Mouse (Mus musculus) forebrain, embryonic 15.5 days (tissue): ENCODE data around the gene Ppp1r12b. TPM values are rescaled to one million over a fixed set of nuclear protein-coding genes. Genes with fewer than 3 reads are reported as not detected.

Source experiments
- ATAC-seq: fragments of 200-750 bp; cut with Nextera tagmentation; replicated peaks from 2 replicates; pipeline ENCODE4 v1.8.0; 2017; ENCODE audit warnings: mild to moderate bottlenecking, moderate TSS enrichment, moderate library complexity
- H3K27ac ChIP-seq: fragments of 300-500 bp; sonication (generic); replicated peaks from 2 replicates; pipeline ENCODE4 v1.5.1; 2015; ENCODE audit warnings: mild to moderate bottlenecking, inconsistent platforms
- H3K27me3 ChIP-seq: fragments of 300-500 bp; sonication (generic); 2 replicates; pipeline ENCODE4 v1.6.1; 2015; ENCODE audit warnings: inconsistent platforms
- H3K36me3 ChIP-seq: fragments of 300-500 bp; sonication (generic); 2 replicates; pipeline ENCODE4 v1.6.1; 2015; ENCODE audit warnings: mild to moderate bottlenecking, inconsistent platforms
- H3K4me1 ChIP-seq: fragments of 300-500 bp; sonication (generic); 2 replicates; pipeline ENCODE4 v1.6.1; 2015; ENCODE audit warnings: inconsistent platforms
- H3K4me2 ChIP-seq: fragments of 300-500 bp; sonication (generic); replicated peaks from 2 replicates; pipeline ENCODE4 v1.6.1; 2015; ENCODE audit warnings: mild to moderate bottlenecking, inconsistent platforms
- H3K4me3 ChIP-seq: fragments of 300-500 bp; sonication (generic); 2 replicates; pipeline ENCODE4 v1.5.1; 2015; ENCODE audit warnings: mild to moderate bottlenecking, inconsistent platforms
- H3K9ac ChIP-seq: fragments of 300-500 bp; sonication (generic); replicated peaks from 2 replicates; pipeline ENCODE4 v1.6.1; 2015; ENCODE audit warnings: mild to moderate bottlenecking, inconsistent platforms
- H3K9me3 ChIP-seq: fragments of 300-500 bp; sonication (generic); 2 replicates; pipeline ENCODE4 v1.6.1; 2016; ENCODE audit warnings: inconsistent platforms
- WGBS: fragments of 180-500 bp; shearing (Covaris S2); methylation state at CpG from one replicate; pipeline ENCODE4 v1.1.7; 2015; ENCODE audit warnings: mixed read lengths; 5-methylcytosine and 5-hydroxymethylcytosine counted together
- polyA plus RNA-seq: library from polyadenylated mRNA; unstranded; fragments of >200 nt; fragmentation: Nextera tagmentation; extraction: Ambion mirVana; gene quantifications from 2 replicates; pipeline ENCODE4 v1.2.1, GENCODE M21; 2015

Ppp1r12b gene
- polyA plus RNA-seq, 1 experiment from 2014 or later = 16.4 TPM

GRCm38 (mm10) chr1:134753751-134754630 is 201.8 kb downstream of the Ppp1r12b start:
- 80% methylated on average over 13 of the region's 13 CpGs for WGBS
- Histone ChIP-seq H3K27me3 (no peaks in the 10 kb centered on the region), H3K36me3 (no peaks in the 10 kb centered on the region), H3K9me3 (no peaks in the 10 kb centered on the region), H3K4me3 (no peak overlapping the region), H3K4me1 (peaks cover 4% of the 10 kb centered on the region; the same call in 1 of the 2 replicates), H3K4me2 (no peak overlapping the region), H3K9ac (no peak overlapping the region), H3K27ac (no peak overlapping the region)
- no peak for ATAC-seq

- Histone ChIP-seq H3K4me2 (no peak overlapping the region), H3K27me3 (no peaks in the 10 kb centered on the region), H3K4me1 (peaks cover 4% of the 10 kb centered on the region; the same call in 1 of the 2 replicates), H3K4me3 (no peak overlapping the region), H3K9me3 (no peaks in the 10 kb centered on the region), H3K27ac (no peak overlapping the region), H3K36me3 (no peaks in the 10 kb centered on the region), H3K9ac (no peak overlapping the region)
- 82% methylated on average over 5 of the region's 5 CpGs for WGBS
- no peak for ATAC-seq
These were observed 203.3 kb downstream of the Ppp1r12b start for GRCm38 (mm10) chr1:134752447-134752846.

GRCm38 (mm10) chr1:134749889-134750288 is 205.9 kb downstream of the Ppp1r12b start:
- Histone ChIP-seq H3K4me3 (no peak overlapping the region), H3K4me2 (no peak overlapping the region), H3K9me3 (no peaks in the 10 kb centered on the region), H3K4me1 (peaks cover 4% of the 10 kb centered on the region; the same call in 1 of the 2 replicates), H3K9ac (no peak overlapping the region), H3K36me3 (no peaks in the 10 kb centered on the region), H3K27ac (no peak overlapping the region), H3K27me3 (no peaks in the 10 kb centered on the region)
- 76% methylated on average over 7 of the region's 7 CpGs for WGBS
- ATAC-seq = no peak

- no peak overlapping the region for H3K4me2 ChIP-seq
- H3K9me3 ChIP-seq = no peaks in the 10 kb centered on the region
- H3K4me1 ChIP-seq = no peaks in the 10 kb centered on the region
- WGBS = 22% methylated on average over 23 of the region's 23 CpGs
- no peak overlapping the region for H3K4me3 ChIP-seq
- no peak for ATAC-seq
- no peak overlapping the region for H3K27ac ChIP-seq
- no peaks in the 10 kb centered on the region for H3K27me3 ChIP-seq
- no peak overlapping the region for H3K9ac ChIP-seq
- H3K36me3 ChIP-seq = no peaks in the 10 kb centered on the region
These were observed 208.2 kb downstream of the Ppp1r12b start for GRCm38 (mm10) chr1:134747236-134748174.

GRCm38 (mm10) chr1:134745648-134746047 is 210.1 kb downstream of the Ppp1r12b start:
- Histone ChIP-seq H3K27me3 (no peaks in the 10 kb centered on the region), H3K4me2 (no peak overlapping the region), H3K27ac (no peak overlapping the region), H3K9ac (no peak overlapping the region), H3K4me1 (no peaks in the 10 kb centered on the region), H3K9me3 (no peaks in the 10 kb centered on the region), H3K36me3 (no peaks in the 10 kb centered on the region), H3K4me3 (no peak overlapping the region)
- 58% methylated on average over 6 of the region's 6 CpGs for WGBS
- ATAC-seq = no peak

GRCm38 (mm10) chr1:134741946-134742661 is 213.6 kb downstream of the Ppp1r12b start:
- WGBS = 87% methylated on average over 7 of the region's 7 CpGs
- Histone ChIP-seq H3K36me3 (no peaks in the 10 kb centered on the region), H3K27me3 (no peaks in the 10 kb centered on the region), H3K4me1 (no peaks in the 10 kb centered on the region), H3K27ac (no peak overlapping the region), H3K9me3 (no peaks in the 10 kb centered on the region), H3K4me2 (no peak overlapping the region), H3K9ac (no peak overlapping the region), H3K4me3 (no peak overlapping the region)
- ATAC-seq = no peak

GRCm38 (mm10) chr1:134741433-134741832 is 214.3 kb downstream of the Ppp1r12b start:
- Histone ChIP-seq H3K27ac (no peak overlapping the region), H3K4me3 (no peak overlapping the region), H3K4me1 (no peaks in the 10 kb centered on the region), H3K27me3 (no peaks in the 10 kb centered on the region), H3K36me3 (no peaks in the 10 kb centered on the region), H3K4me2 (no peak overlapping the region), H3K9me3 (no peaks in the 10 kb centered on the region), H3K9ac (no peak overlapping the region)
- 79% methylated on average over 6 of the region's 6 CpGs for WGBS
- ATAC-seq = no peak

GRCm38 (mm10) chr1:134737463-134737862 is 218.3 kb downstream of the Ppp1r12b start:
- no peaks in the 10 kb centered on the region for H3K9me3 ChIP-seq
- no peak overlapping the region for H3K4me3 ChIP-seq
- H3K27ac ChIP-seq = no peak overlapping the region
- no peaks in the 10 kb centered on the region for H3K4me1 ChIP-seq
- no peak overlapping the region for H3K9ac ChIP-seq
- no peaks in the 10 kb centered on the region for H3K27me3 ChIP-seq
- WGBS = 75% methylated on average over 9 of the region's 9 CpGs
- ATAC-seq = no peak
- H3K36me3 ChIP-seq = no peaks in the 10 kb centered on the region
- H3K4me2 ChIP-seq = no peak overlapping the region

- no peaks in the 10 kb centered on the region for H3K36me3 ChIP-seq
- no peak overlapping the region for H3K4me2 ChIP-seq
- no peak overlapping the region for H3K9ac ChIP-seq
- 89% methylated on average over 5 of the region's 5 CpGs for WGBS
- H3K4me1 ChIP-seq = no peaks in the 10 kb centered on the region
- no peaks in the 10 kb centered on the region for H3K9me3 ChIP-seq
- H3K27ac ChIP-seq = no peak overlapping the region
- H3K4me3 ChIP-seq = no peak overlapping the region
- no peak for ATAC-seq
- no peaks in the 10 kb centered on the region for H3K27me3 ChIP-seq
These were observed 222.1 kb downstream of the Ppp1r12b start for GRCm38 (mm10) chr1:134733659-134734058.

GRCm38 (mm10) chr1:134727256-134727655 is 228.5 kb downstream of the Ppp1r12b start:
- H3K27me3 ChIP-seq = no peaks in the 10 kb centered on the region
- ATAC-seq = no peak
- H3K36me3 ChIP-seq = no peaks in the 10 kb centered on the region
- WGBS = 76% methylated on average over 8 of the region's 8 CpGs
- H3K27ac ChIP-seq = no peak overlapping the region
- H3K4me3 ChIP-seq = no peak overlapping the region
- H3K9ac ChIP-seq = no peak overlapping the region
- no peaks in the 10 kb centered on the region for H3K9me3 ChIP-seq
- H3K4me1 ChIP-seq = no peaks in the 10 kb centered on the region
- H3K4me2 ChIP-seq = no peak overlapping the region

- H3K4me1 ChIP-seq = no peaks in the 10 kb centered on the region
- H3K4me2 ChIP-seq = no peak overlapping the region
- no peak overlapping the region for H3K27ac ChIP-seq
- H3K9ac ChIP-seq = no peak overlapping the region
- no peaks in the 10 kb centered on the region for H3K27me3 ChIP-seq
- H3K9me3 ChIP-seq = no peaks in the 10 kb centered on the region
- ATAC-seq = no peak
- 90% methylated on average over 7 of the region's 7 CpGs for WGBS
- H3K36me3 ChIP-seq = no peaks in the 10 kb centered on the region
- no peak overlapping the region for H3K4me3 ChIP-seq
These were observed 229.3 kb downstream of the Ppp1r12b start for GRCm38 (mm10) chr1:134726480-134726879.
